Mouse (Mus musculus): ENCODE measurements at regions not wholly inside any gene's neighbourhood (a gene's known extent, or its start where the extent isn't known, plus 50 kb on each side); places are given as distances from the start of the nearest gene placed in this dataset.
A peak's percentile ranks its signal among the peaks of the same experiment; 100 is the strongest.

- DNase-seq (ENCODE audit: low read depth, low spot score) = no peak
Observed at GRCm38 (mm10) chr3:103408724-103409123, 129.6 kb downstream of the Trim33 start.

GRCm38 (mm10) chr3:103412247-103412646 is 133.2 kb downstream of the Trim33 start:
- DNase-seq (ENCODE audit: low read depth, low spot score) = no peak

GRCm38 (mm10) chr3:103415051-103415695 is 136.1 kb downstream of the Trim33 start:
- no peak for DNase-seq (ENCODE audit: low read depth, low spot score)

GRCm38 (mm10) chr3:103416296-103416695 is 137.2 kb downstream of the Trim33 start:
- DNase-seq (ENCODE audit: low read depth, low spot score) = no peak

GRCm38 (mm10) chr3:103417781-103418180 is 138.7 kb downstream of the Trim33 start:
- DNase-seq (ENCODE audit: low read depth, low spot score) = no peak

GRCm38 (mm10) chr3:103419761-103420620 is 140.9 kb downstream of the Trim33 start:
- peak; percentile 28 for DNase-seq (ENCODE audit: low read depth, low spot score)

- no peak for DNase-seq (ENCODE audit: low read depth, low spot score)
Observed at GRCm38 (mm10) chr3:103420621-103421274, 141.7 kb downstream of the Trim33 start.

GRCm38 (mm10) chr3:103421275-103421621 is 142.2 kb downstream of the Trim33 start:
- no peak for DNase-seq (ENCODE audit: low read depth, low spot score)

- no peak for DNase-seq (ENCODE audit: low read depth, low spot score)
Observed at GRCm38 (mm10) chr3:103422806-103423205, 143.7 kb downstream of the Trim33 start.

GRCm38 (mm10) chr3:103423290-103423689 is 144.2 kb downstream of the Trim33 start:
- DNase-seq (ENCODE audit: low read depth, low spot score) = no peak

GRCm38 (mm10) chr3:103425812-103426430 is 146.8 kb downstream of the Trim33 start:
- no peak for DNase-seq (ENCODE audit: low read depth, low spot score)

GRCm38 (mm10) chr3:103429227-103429788 is 145.7 kb upstream of the Syt6 start:
- peak; percentile 70 for DNase-seq (ENCODE audit: low read depth, low spot score)

- DNase-seq (ENCODE audit: low read depth, low spot score) = no peak
Observed at GRCm38 (mm10) chr3:103430131-103430530, 144.9 kb upstream of the Syt6 start.

- no peak for DNase-seq (ENCODE audit: low read depth, low spot score)
Observed at GRCm38 (mm10) chr3:103432254-103432653, 142.8 kb upstream of the Syt6 start.

GRCm38 (mm10) chr3:103436902-103437603 is 138.0 kb upstream of the Syt6 start:
- DNase-seq (ENCODE audit: low read depth, low spot score) = no peak

GRCm38 (mm10) chr3:103438791-103439354 is 136.2 kb upstream of the Syt6 start:
- peak; percentile 81 for DNase-seq (ENCODE audit: low read depth, low spot score)

GRCm38 (mm10) chr3:103443247-103443646 is 131.8 kb upstream of the Syt6 start:
- DNase-seq (ENCODE audit: low read depth, low spot score) = no peak

- DNase-seq (ENCODE audit: low read depth, low spot score) = no peak
Observed at GRCm38 (mm10) chr3:103445852-103446251, 129.2 kb upstream of the Syt6 start.

- no peak for DNase-seq (ENCODE audit: low read depth, low spot score)
Observed at GRCm38 (mm10) chr3:103449851-103450250, 125.2 kb upstream of the Syt6 start.

GRCm38 (mm10) chr3:103451971-103452370 is 123.1 kb upstream of the Syt6 start:
- DNase-seq (ENCODE audit: low read depth, low spot score) = no peak

- DNase-seq (ENCODE audit: low read depth, low spot score) = no peak
Observed at GRCm38 (mm10) chr3:103463760-103464159, 111.3 kb upstream of the Syt6 start.
